Mouse (Mus musculus) heart, embryonic 14.5 days (tissue): Measurements from ENCODE around the gene Slc26a9. TPM values are rescaled to one million over a fixed set of nuclear protein-coding genes. Genes with fewer than 3 reads are reported as not detected.

Source experiments
- ATAC-seq: fragments of 200-750 bp; cut with Nextera tagmentation; 2 replicates; pipeline ENCODE4 v1.8.0; 2017; ENCODE audit warnings: low read depth, moderate TSS enrichment; ENCODE audit not compliant: insufficient number of reproducible peaks, insufficient read depth, low FRiP score
- H3K27ac ChIP-seq, 2 experiments: fragments of 200-500 bp in 1 of 2; fragments of 300-500 bp in 1 of 2; sonication (generic) in 1 of 2; replicated peaks in 1 of 2; 2 replicates each; pipeline ENCODE4 v1.5.1; 2012 to 2014; ENCODE audit warnings: low read depth in 2 of 2, low read length in 2 of 2, control low read depth in 1 of 2, mild to moderate bottlenecking in 1 of 2, mixed read lengths in 1 of 2; ENCODE audit not compliant: control insufficient read depth in 1 of 2, insufficient read depth in 1 of 2
- H3K27me3 ChIP-seq: fragments of 300-500 bp; sonication (generic); 2 replicates; pipeline ENCODE4 v1.6.1; 2014; ENCODE audit warnings: mild to moderate bottlenecking, low read length, control low read depth; ENCODE audit not compliant: control insufficient read depth, insufficient read depth
- H3K36me3 ChIP-seq: fragments of 300-500 bp; sonication (generic); 2 replicates; pipeline ENCODE4 v1.6.1; 2014; ENCODE audit warnings: mild to moderate bottlenecking, control low read depth, low read length, mixed read lengths; ENCODE audit not compliant: control insufficient read depth, insufficient read depth
- H3K4me1 ChIP-seq, 2 experiments: fragments of 200-500 bp in 1 of 2; fragments of 300-500 bp in 1 of 2; sonication (generic) in 1 of 2; 2 replicates each; pipeline ENCODE4 v1.6.1; 2012 to 2014; ENCODE audit warnings: low read length in 2 of 2, control low read depth in 1 of 2, mixed read lengths in 1 of 2; ENCODE audit not compliant: control insufficient read depth in 2 of 2, insufficient read depth in 2 of 2
- H3K4me2 ChIP-seq: fragments of 300-500 bp; sonication (generic); 2 replicates; pipeline ENCODE4 v1.6.1; 2014; ENCODE audit warnings: mild to moderate bottlenecking, low read length
- H3K4me3 ChIP-seq, 2 experiments: fragments of 200-500 bp in 1 of 2; fragments of 300-500 bp in 1 of 2; sonication (generic) in 1 of 2; 2 replicates each; pipeline ENCODE4 v1.5.1; 2012 to 2014; ENCODE audit warnings: low read length in 2 of 2, mild to moderate bottlenecking in 2 of 2, control low read depth in 1 of 2, low read depth in 1 of 2, moderate library complexity in 1 of 2; ENCODE audit not compliant: control insufficient read depth in 1 of 2, insufficient read depth in 1 of 2
- H3K9ac ChIP-seq: fragments of 300-500 bp; sonication (generic); 2 replicates; pipeline ENCODE4 v1.6.1; 2014; ENCODE audit warnings: mild to moderate bottlenecking, low read length
- H3K9me3 ChIP-seq: fragments of 300-500 bp; sonication (generic); 2 replicates; pipeline ENCODE4 v1.6.1; 2016; ENCODE audit warnings: low read length, control low read depth; ENCODE audit not compliant: control insufficient read depth
- WGBS: fragments of 180-500 bp; shearing (Covaris S2); extraction: QIAGEN DNeasy Blood & Tissue Kit; methylation state at CpG from one replicate; pipeline ENCODE4 v1.1.7; 2014; 5-methylcytosine and 5-hydroxymethylcytosine counted together
- polyA plus RNA-seq: library from polyadenylated mRNA; unstranded; fragments of >200 nt; fragmentation: Nextera tagmentation; extraction: Ambion mirVana; gene quantifications from 2 replicates; pipeline ENCODE4 v1.2.1, GENCODE M21; 2014

Gene Slc26a9
- 0.07 and 0.23 TPM in 2 replicates for polyA plus RNA-seq

GRCm38 (mm10) chr1:131743868-131744464 lies at the start of gene Slc26a9:
Gene Slc26a9 (plus strand): TSS chr1:131744022.
- Histone ChIP-seq H3K36me3 (no peaks in the 10 kb centered on the region), H3K9ac (no peak within 1 kb of the TSS), H3K4me1 (peaks cover 11% of the 10 kb centered on the region in 2 experiments), H3K27me3 (no peaks in the 10 kb centered on the region; the same call in 1 of the 2 replicates), H3K27ac (no peak within 1 kb of the TSS), H3K4me3 (no peak within 1 kb of the TSS), H3K9me3 (no peaks in the 10 kb centered on the region), H3K4me2 (no peak within 1 kb of the TSS)
- no peak for ATAC-seq
- WGBS: 55% methylated on average over 10 of the region's 10 CpGs

DNA sequence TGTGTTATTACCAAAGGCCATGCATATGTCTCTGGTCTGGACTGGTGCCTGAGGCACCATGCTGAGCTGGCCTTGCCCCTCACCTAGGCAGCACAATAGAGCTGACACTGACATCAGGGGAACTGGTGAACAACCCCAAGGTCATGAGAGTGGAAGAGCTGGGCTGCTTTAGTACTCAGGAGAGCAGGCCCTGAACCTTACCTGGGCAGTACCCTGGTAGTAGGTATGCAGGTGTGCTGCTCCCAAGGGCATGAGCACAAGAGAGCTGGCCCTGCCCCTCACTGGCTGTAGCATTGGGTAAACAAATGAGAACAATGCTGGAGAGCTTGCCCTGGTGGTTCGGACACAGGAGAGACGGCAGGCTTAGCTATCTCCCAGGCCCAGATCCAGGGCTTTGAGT lies 48.5 kb upstream of the Slc26a9 start:
- WGBS: 69% methylated on average over 2 of the region's 2 CpGs
- Histone ChIP-seq H3K9ac (no peak overlapping the region), H3K36me3 (no peaks in the 10 kb centered on the region), H3K27ac (no peak overlapping the region), H3K27me3 (no peaks in the 10 kb centered on the region), H3K4me1 (peaks cover 3 to 15% of the 10 kb centered on the region in 2 experiments; a peak in 3 of 4 replicates), H3K4me2 (no peak overlapping the region), H3K4me3 (no peak overlapping the region), H3K9me3 (no peaks in the 10 kb centered on the region)
- ATAC-seq: no peak

GRCm38 (mm10) chr1:131696325-131696724 lies 47.5 kb upstream of the Slc26a9 start:
- no peak overlapping the region for H3K27ac ChIP-seq
- no peak overlapping the region for H3K9ac ChIP-seq
- H3K4me3 ChIP-seq: no peak overlapping the region
- H3K9me3 ChIP-seq: no peaks in the 10 kb centered on the region
- WGBS: 44% methylated on average over 4 of the region's 4 CpGs
- H3K36me3 ChIP-seq: no peaks in the 10 kb centered on the region
- H3K4me1 ChIP-seq: peaks cover 3 to 8% of the 10 kb centered on the region in 2 experiments; a peak in 3 of 4 replicates
- no peak overlapping the region for H3K4me2 ChIP-seq
- no peaks in the 10 kb centered on the region for H3K27me3 ChIP-seq
- ATAC-seq: no peak

GRCm38 (mm10) chr1:131698770-131699169 lies 45.1 kb upstream of the Slc26a9 start:
- Histone ChIP-seq H3K27me3 (no peaks in the 10 kb centered on the region), H3K27ac (no peak overlapping the region), H3K4me1 (peaks cover 6 to 14% of the 10 kb centered on the region in 2 experiments; a peak in 3 of 4 replicates), H3K4me2 (no peak overlapping the region), H3K36me3 (no peaks in the 10 kb centered on the region), H3K9me3 (no peaks in the 10 kb centered on the region), H3K4me3 (no peak overlapping the region), H3K9ac (no peak overlapping the region)
- WGBS: 86% methylated on average over 3 of the region's 3 CpGs
- ATAC-seq: no peak

DNA sequence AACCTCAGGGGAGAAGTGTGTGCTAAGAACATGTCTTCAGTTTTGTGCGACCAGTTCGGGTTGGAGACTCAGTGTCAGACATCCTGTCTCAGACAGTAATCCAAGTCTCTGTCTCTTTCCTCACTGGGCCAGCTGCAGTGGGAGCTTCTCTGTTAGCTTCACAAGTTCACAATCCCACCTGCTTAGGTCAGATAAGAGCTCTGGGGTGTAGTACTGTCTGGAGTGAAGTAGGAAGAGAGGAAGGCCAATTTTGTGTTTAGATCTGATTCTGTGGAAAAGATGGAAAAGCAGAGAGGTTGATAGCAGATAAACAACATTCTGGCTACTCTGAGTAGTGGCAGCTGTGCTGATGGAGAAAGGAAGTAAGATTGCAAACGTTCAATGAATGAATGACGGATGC lies 44.2 kb upstream of the Slc26a9 start:
- H3K4me1 ChIP-seq: peaks cover 7 to 16% of the 10 kb centered on the region in 2 experiments; a peak in 3 of 4 replicates
- no peaks in the 10 kb centered on the region for H3K36me3 ChIP-seq
- no peaks in the 10 kb centered on the region for H3K9me3 ChIP-seq
- H3K9ac ChIP-seq: no peak overlapping the region
- no peak for ATAC-seq
- H3K27me3 ChIP-seq: no peaks in the 10 kb centered on the region
- WGBS: 59% methylated on average over 4 of the region's 4 CpGs
- H3K4me2 ChIP-seq: no peak overlapping the region
- no peak overlapping the region for H3K27ac ChIP-seq
- H3K4me3 ChIP-seq: no peak overlapping the region

DNA sequence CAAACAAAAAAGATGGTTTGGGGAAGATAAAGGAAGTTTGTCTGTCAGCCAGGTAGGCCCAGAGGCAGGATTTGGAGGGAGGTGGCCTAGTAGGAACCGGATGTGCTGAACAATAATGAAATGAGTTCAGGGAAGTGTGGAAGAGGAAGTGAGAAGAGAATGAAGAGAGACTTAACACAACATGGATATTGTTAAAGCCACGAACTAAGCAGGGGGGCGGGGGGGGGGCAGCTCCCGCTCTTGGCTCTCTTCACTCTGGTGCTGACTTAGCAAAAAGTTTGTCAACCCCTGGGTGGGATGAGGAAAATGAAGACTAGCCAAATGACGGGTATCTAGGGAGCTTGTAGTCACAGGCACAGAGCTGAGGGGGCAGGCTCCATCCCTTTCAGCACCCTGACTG lies 43.4 kb upstream of the Slc26a9 start:
- Histone ChIP-seq H3K27me3 (no peaks in the 10 kb centered on the region), H3K4me3 (no peak overlapping the region)
- 73% methylated on average over 5 of the region's 5 CpGs for WGBS

GRCm38 (mm10) chr1:131701391-131701790 lies 42.4 kb upstream of the Slc26a9 start:
- no peak for ATAC-seq
- no peak overlapping the region for H3K4me3 ChIP-seq
- WGBS: 80% methylated on average over 5 of the region's 5 CpGs
- no peak overlapping the region for H3K4me2 ChIP-seq
- no peaks in the 10 kb centered on the region for H3K36me3 ChIP-seq
- no peaks in the 10 kb centered on the region for H3K9me3 ChIP-seq
- no peaks in the 10 kb centered on the region for H3K27me3 ChIP-seq
- H3K9ac ChIP-seq: no peak overlapping the region
- peaks cover 7 to 13% of the 10 kb centered on the region in 2 experiments; a peak in 3 of 4 replicates for H3K4me1 ChIP-seq
- no peak overlapping the region for H3K27ac ChIP-seq

More for the DNA sequence above, 43.4 kb upstream of the Slc26a9 start:
- Histone ChIP-seq H3K4me2 (no peak overlapping the region), H3K9me3 (no peaks in the 10 kb centered on the region), H3K27ac (no peak overlapping the region), H3K36me3 (no peaks in the 10 kb centered on the region), H3K4me1 (peaks cover 7 to 16% of the 10 kb centered on the region in 2 experiments; a peak in 3 of 4 replicates), H3K9ac (no peak overlapping the region)
- ATAC-seq: no peak
